Mouse (Mus musculus) stomach, postnatal 0 days (tissue): ENCODE results near the gene Ctsll3.

ENCODE experiments used
- CTCF ChIP-seq: IDR thresholded peaks from 2 replicates; pipeline ENCODE4 v1.5.1; 2016; ENCODE audit warnings: antibody characterized with exemption, low read depth, mild to moderate bottlenecking, moderate library complexity
- EP300 ChIP-seq: optimal IDR thresholded peaks from 2 replicates; pipeline ENCODE3; 2016; ENCODE audit warnings: antibody characterized with exemption

GRCm38 (mm10) chr13:60780534-60780933, 22.1 kb downstream of the Ctsll3 start:
- TF ChIP-seq CTCF (no peak), EP300 (no peak)
